Mouse (Mus musculus): ENCODE measurements at regions not wholly inside any gene's neighbourhood (a gene's known extent, or its start where the extent isn't known, plus 50 kb on each side); places are given as distances from the start of the nearest gene placed in this dataset.

GRCm38 (mm10) chr11:71423242-71423641, 192.7 kb upstream of the Nlrp1b start:
- Histone ChIP-seq H3K4me1 (ENCODE audit: control insufficient read depth, insufficient read depth, low read length) (no peaks in the 10 kb centered on the region), H3K36me3 (ENCODE audit: control insufficient read depth, insufficient read depth, low read length) (no peaks in the 10 kb centered on the region), H3K27me3 (ENCODE audit: control insufficient read depth, insufficient read depth, low read length) (no peaks in the 10 kb centered on the region), H3K9ac (ENCODE audit: low read depth, low read length, severe bottlenecking) (no peak overlapping the region), H3K4me2 (replicated peaks; ENCODE audit: low read depth, low read length, severe bottlenecking) (no peak overlapping the region), H3K4me3 (replicated peaks; ENCODE audit: low read length) (no peak overlapping the region), H3K9me3 (ENCODE audit: control insufficient read depth, low read length) (no peaks in the 10 kb centered on the region), H3K27ac (replicated peaks; ENCODE audit: low read depth, low read length) (no peak overlapping the region)
- TF ChIP-seq POLR2A (IDR thresholded peaks at IDR 0.05; ENCODE audit: borderline replicate concordance, extremely low read depth, insufficient read depth, insufficient read length), result no peak
- ATAC-seq (ENCODE audit: low FRiP score, low read depth) (no peak), DNase-seq (ENCODE audit: low spot score) (no peak)
- WGBS, result 69% methylated on average over 3 of the region's 3 CpGs

GRCm38 (mm10) chr11:71424879-71425278, 194.3 kb upstream of the Nlrp1b start:
- no peaks in the 10 kb centered on the region for H3K4me1 ChIP-seq (ENCODE audit: control insufficient read depth, insufficient read depth, low read length)
- DNase-seq (ENCODE audit: low spot score), result no peak
- H3K27ac ChIP-seq (replicated peaks; ENCODE audit: low read depth, low read length), result no peak overlapping the region
- 82% methylated on average over 5 of the region's 5 CpGs for WGBS
- H3K9ac ChIP-seq (ENCODE audit: low read depth, low read length, severe bottlenecking), result no peak overlapping the region
- H3K4me3 ChIP-seq (replicated peaks; ENCODE audit: low read length), result no peak overlapping the region
- no peak for ATAC-seq (ENCODE audit: low FRiP score, low read depth)
- no peaks in the 10 kb centered on the region for H3K36me3 ChIP-seq (ENCODE audit: control insufficient read depth, insufficient read depth, low read length)
- TF ChIP-seq POLR2A (IDR thresholded peaks at IDR 0.05; ENCODE audit: borderline replicate concordance, extremely low read depth, insufficient read depth, insufficient read length), result no peak
- no peak overlapping the region for H3K4me2 ChIP-seq (replicated peaks; ENCODE audit: low read depth, low read length, severe bottlenecking)
- no peaks in the 10 kb centered on the region for H3K27me3 ChIP-seq (ENCODE audit: control insufficient read depth, insufficient read depth, low read length)
- no peaks in the 10 kb centered on the region for H3K9me3 ChIP-seq (ENCODE audit: control insufficient read depth, low read length)

- Histone ChIP-seq H3K36me3 (ENCODE audit: control insufficient read depth, insufficient read depth, low read length) (no peaks in the 10 kb centered on the region), H3K27ac (replicated peaks; ENCODE audit: low read depth, low read length) (no peak overlapping the region), H3K4me2 (replicated peaks; ENCODE audit: low read depth, low read length, severe bottlenecking) (no peak overlapping the region), H3K9me3 (ENCODE audit: control insufficient read depth, low read length) (no peaks in the 10 kb centered on the region), H3K4me1 (ENCODE audit: control insufficient read depth, insufficient read depth, low read length) (no peaks in the 10 kb centered on the region), H3K4me3 (replicated peaks; ENCODE audit: low read length) (no peak overlapping the region), H3K27me3 (ENCODE audit: control insufficient read depth, insufficient read depth, low read length) (no peaks in the 10 kb centered on the region), H3K9ac (ENCODE audit: low read depth, low read length, severe bottlenecking) (no peak overlapping the region)
- ATAC-seq (ENCODE audit: low FRiP score, low read depth) (no peak), DNase-seq (ENCODE audit: low spot score) (no peak)
- 87% methylated on average over 22 of the region's 22 CpGs for WGBS
- TF ChIP-seq POLR2A (IDR thresholded peaks at IDR 0.05; ENCODE audit: borderline replicate concordance, extremely low read depth, insufficient read depth, insufficient read length), result no peak
Measured at GRCm38 (mm10) chr11:71429739-71430138, 199.2 kb upstream of the Nlrp1b start.

- WGBS, result 69% methylated on average over 6 of the region's 6 CpGs
- Histone ChIP-seq H3K9me3 (ENCODE audit: control insufficient read depth, low read length) (no peaks in the 10 kb centered on the region), H3K4me3 (replicated peaks; ENCODE audit: low read length) (no peak overlapping the region), H3K27ac (replicated peaks; ENCODE audit: low read depth, low read length) (no peak overlapping the region), H3K9ac (ENCODE audit: low read depth, low read length, severe bottlenecking) (no peak overlapping the region), H3K4me2 (replicated peaks; ENCODE audit: low read depth, low read length, severe bottlenecking) (no peak overlapping the region), H3K27me3 (ENCODE audit: control insufficient read depth, insufficient read depth, low read length) (no peaks in the 10 kb centered on the region), H3K36me3 (ENCODE audit: control insufficient read depth, insufficient read depth, low read length) (no peaks in the 10 kb centered on the region), H3K4me1 (ENCODE audit: control insufficient read depth, insufficient read depth, low read length) (no peaks in the 10 kb centered on the region)
- ATAC-seq (ENCODE audit: low FRiP score, low read depth), result no peak
- no peak for DNase-seq (ENCODE audit: low spot score)
- no peak for TF ChIP-seq POLR2A (IDR thresholded peaks at IDR 0.05; ENCODE audit: borderline replicate concordance, extremely low read depth, insufficient read depth, insufficient read length)
Measured at GRCm38 (mm10) chr11:71434241-71434640, 203.7 kb upstream of the Nlrp1b start.

GRCm38 (mm10) chr11:71434886-71435285, 204.4 kb upstream of the Nlrp1b start:
- H3K4me2 ChIP-seq (replicated peaks; ENCODE audit: low read depth, low read length, severe bottlenecking), result no peak overlapping the region
- H3K4me1 ChIP-seq (ENCODE audit: control insufficient read depth, insufficient read depth, low read length), result no peaks in the 10 kb centered on the region
- ATAC-seq (ENCODE audit: low FRiP score, low read depth), result no peak

GRCm38 (mm10) chr11:71435745-71436144, 205.2 kb upstream of the Nlrp1b start:
- no peak overlapping the region for H3K4me2 ChIP-seq (replicated peaks; ENCODE audit: low read depth, low read length, severe bottlenecking)
- no peaks in the 10 kb centered on the region for H3K27me3 ChIP-seq (ENCODE audit: control insufficient read depth, insufficient read depth, low read length)
- ATAC-seq (ENCODE audit: low FRiP score, low read depth) (no peak), DNase-seq (ENCODE audit: low spot score) (no peak)
- H3K9ac ChIP-seq (ENCODE audit: low read depth, low read length, severe bottlenecking), result no peak overlapping the region
- H3K9me3 ChIP-seq (ENCODE audit: control insufficient read depth, low read length), result no peaks in the 10 kb centered on the region
- WGBS, result 57% methylated on average over 8 of the region's 8 CpGs
- H3K4me1 ChIP-seq (ENCODE audit: control insufficient read depth, insufficient read depth, low read length), result no peaks in the 10 kb centered on the region
- no peak overlapping the region for H3K27ac ChIP-seq (replicated peaks; ENCODE audit: low read depth, low read length)
- H3K4me3 ChIP-seq (replicated peaks; ENCODE audit: low read length), result no peak overlapping the region
- TF ChIP-seq POLR2A (IDR thresholded peaks at IDR 0.05; ENCODE audit: borderline replicate concordance, extremely low read depth, insufficient read depth, insufficient read length), result no peak
- no peaks in the 10 kb centered on the region for H3K36me3 ChIP-seq (ENCODE audit: control insufficient read depth, insufficient read depth, low read length)

More at GRCm38 (mm10) chr11:71434886-71435285, 204.4 kb upstream of the Nlrp1b start:
- Histone ChIP-seq H3K4me3 (replicated peaks; ENCODE audit: low read length) (no peak overlapping the region), H3K9me3 (ENCODE audit: control insufficient read depth, low read length) (no peaks in the 10 kb centered on the region), H3K27me3 (ENCODE audit: control insufficient read depth, insufficient read depth, low read length) (no peaks in the 10 kb centered on the region), H3K36me3 (ENCODE audit: control insufficient read depth, insufficient read depth, low read length) (no peaks in the 10 kb centered on the region), H3K9ac (ENCODE audit: low read depth, low read length, severe bottlenecking) (no peak overlapping the region), H3K27ac (replicated peaks; ENCODE audit: low read depth, low read length) (no peak overlapping the region)
- no peak for DNase-seq (ENCODE audit: low spot score)
- no peak for TF ChIP-seq POLR2A (IDR thresholded peaks at IDR 0.05; ENCODE audit: borderline replicate concordance, extremely low read depth, insufficient read depth, insufficient read length)
- 89% methylated on average over 5 of the region's 5 CpGs for WGBS
